Mouse (Mus musculus): Measurements from ENCODE around the gene 2210408I21Rik. TPM values are rescaled to one million over a fixed set of nuclear protein-coding genes. Genes with fewer than 3 reads are reported as not detected.

2210408I21Rik gene
- polyA plus RNA-seq, 1 experiment, result 0.06 TPM

DNA sequence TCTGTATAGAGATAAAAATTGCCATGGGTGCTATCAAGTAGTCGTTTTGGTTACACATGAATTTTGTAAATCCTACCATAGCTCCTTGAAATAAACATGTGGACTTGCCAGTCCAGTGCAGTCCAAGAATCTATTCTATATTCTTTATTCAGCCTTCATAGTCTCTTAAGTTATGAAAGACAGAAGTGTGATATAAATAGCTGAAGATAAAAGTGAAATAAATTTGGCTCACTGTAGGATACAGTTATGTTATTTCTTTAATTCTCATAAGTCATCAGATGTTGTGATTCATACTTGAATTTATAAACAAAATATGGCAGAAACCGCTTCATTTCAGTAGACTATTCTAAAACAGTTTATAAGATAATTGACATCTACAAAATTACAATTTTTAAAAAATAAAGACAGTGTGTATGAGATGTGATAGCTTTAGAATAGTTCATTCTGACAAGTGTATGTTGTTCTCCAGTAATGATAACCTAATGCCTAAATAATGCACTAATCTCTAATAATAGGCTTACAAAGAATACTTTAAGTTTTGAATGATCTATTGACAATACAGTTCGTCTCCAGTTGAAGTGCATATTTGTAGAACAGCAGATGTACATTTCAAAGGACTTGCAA lies 127.5 kb downstream of the 2210408I21Rik start:
- no peak for TF ChIP-seq GATA1 (IDR thresholded peaks at IDR 0.05; ENCODE audit: low read length)

- no peak for TF ChIP-seq GATA1 (IDR thresholded peaks at IDR 0.05; ENCODE audit: low read length)
Observed at GRCm38 (mm10) chr13:77263400-77264179, 128.2 kb downstream of the 2210408I21Rik start.

GRCm38 (mm10) chr13:77264481-77264880 lies 129.1 kb downstream of the 2210408I21Rik start:
- no peak for TF ChIP-seq GATA1 (IDR thresholded peaks at IDR 0.05; ENCODE audit: low read length)

DNA sequence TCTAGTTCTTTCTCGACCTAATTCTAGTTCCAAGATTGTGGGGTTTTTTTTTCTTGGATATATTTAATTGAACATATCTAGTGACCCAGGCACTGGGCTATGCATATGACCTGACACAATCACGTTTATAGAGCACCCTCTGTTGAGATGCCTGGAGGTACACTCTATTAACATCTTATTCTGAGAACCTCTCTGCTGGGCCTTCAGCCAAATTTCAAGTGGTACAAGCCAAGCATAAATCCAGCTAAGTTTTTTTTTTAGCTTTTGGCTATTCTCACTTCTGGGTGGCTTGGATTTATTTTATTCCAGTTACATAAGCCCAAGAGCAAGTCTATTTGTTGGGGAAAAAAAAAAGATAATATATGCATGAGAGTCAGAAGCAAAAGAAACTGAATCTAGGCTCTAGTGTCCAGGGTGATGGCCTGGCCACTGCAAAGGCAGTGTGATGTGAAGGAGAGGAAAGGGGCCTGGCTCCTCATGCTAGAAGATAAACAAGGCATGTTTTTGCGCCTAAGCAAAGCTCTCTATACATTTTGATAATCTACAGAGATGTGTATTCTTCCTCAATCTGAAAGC lies 139.9 kb downstream of the 2210408I21Rik start:
- TF ChIP-seq GATA1 (IDR thresholded peaks at IDR 0.05; ENCODE audit: low read length), result no peak

GRCm38 (mm10) chr13:77278659-77279413 lies 143.5 kb downstream of the 2210408I21Rik start:
- TF ChIP-seq GATA1 (IDR thresholded peaks at IDR 0.05; ENCODE audit: low read length), result no peak

GRCm38 (mm10) chr13:77295519-77295918 lies 160.2 kb downstream of the 2210408I21Rik start:
- TF ChIP-seq GATA1 (IDR thresholded peaks at IDR 0.05; ENCODE audit: low read length), result no peak

GRCm38 (mm10) chr13:77324101-77324500 lies 188.8 kb downstream of the 2210408I21Rik start:
- no peak for TF ChIP-seq GATA1 (IDR thresholded peaks at IDR 0.05; ENCODE audit: low read length)

DNA sequence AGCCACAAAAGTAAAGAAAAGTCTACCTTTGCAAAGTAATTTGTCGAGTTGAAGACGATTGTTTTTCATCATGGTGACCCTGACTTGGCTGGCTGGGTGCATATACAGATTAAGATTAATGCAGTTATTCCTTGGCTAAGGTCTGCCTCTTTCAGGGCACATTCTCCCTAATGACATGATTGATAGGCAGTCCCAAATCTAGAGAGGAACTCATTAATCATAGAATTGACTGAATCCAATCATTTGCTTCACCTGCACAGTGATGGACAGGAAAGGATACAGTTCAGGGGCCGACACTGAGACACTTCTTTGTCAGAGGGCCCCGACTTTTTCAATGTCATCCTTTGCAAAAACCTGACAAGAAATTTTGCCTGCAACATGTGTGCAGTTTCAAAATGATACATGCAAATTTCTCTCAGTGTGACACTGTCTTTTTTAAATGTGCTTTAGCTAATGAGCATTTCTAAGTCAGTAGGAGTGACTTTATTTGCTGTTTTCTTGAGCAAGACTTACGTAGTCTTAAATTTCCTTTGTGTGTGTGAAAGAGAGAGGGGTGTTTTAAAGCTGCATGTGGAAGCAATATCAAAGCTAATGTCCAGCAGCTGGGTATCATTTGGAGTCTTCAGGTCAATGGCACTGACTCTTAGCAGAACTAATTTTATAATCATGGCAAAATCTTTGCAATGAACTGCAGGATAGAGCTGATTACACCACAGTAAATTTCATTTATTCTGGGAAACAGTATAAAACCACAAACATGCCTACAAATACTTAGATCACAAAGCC lies 191.0 kb downstream of the 2210408I21Rik start:
- no peak for TF ChIP-seq GATA1 (IDR thresholded peaks at IDR 0.05; ENCODE audit: low read length)

- no peak for TF ChIP-seq GATA1 (IDR thresholded peaks at IDR 0.05; ENCODE audit: low read length)
Observed at GRCm38 (mm10) chr13:77342097-77342496, 206.8 kb downstream of the 2210408I21Rik start.

DNA sequence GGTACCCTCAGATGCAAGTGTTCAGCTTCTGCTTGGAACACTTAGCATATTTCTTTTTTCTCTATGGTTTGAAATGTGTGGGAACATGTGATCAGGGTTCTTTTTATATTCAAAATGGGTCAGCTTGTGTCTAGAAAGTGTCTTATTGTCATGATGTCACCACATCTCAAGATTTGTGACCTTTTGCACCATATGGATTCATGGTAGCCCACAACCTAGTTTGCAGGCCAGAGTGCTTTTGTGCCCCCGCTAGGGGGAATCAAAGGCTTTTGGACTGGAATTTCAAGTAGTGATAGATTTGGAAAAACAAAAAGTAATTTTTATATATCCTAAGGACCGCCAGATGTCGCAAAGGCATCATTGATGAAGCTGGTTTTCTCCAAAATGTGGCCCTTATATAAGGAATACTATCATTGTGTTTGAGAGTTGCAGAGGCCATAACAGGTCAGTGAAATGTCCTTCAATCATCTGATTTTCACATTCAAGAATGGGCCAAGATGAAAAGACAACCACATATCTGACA lies 250.2 kb downstream of the 2210408I21Rik start:
- no peak for TF ChIP-seq GATA1 (IDR thresholded peaks at IDR 0.05; ENCODE audit: low read length)

GRCm38 (mm10) chr13:77386001-77386400 lies 250.7 kb downstream of the 2210408I21Rik start:
- no peak for TF ChIP-seq GATA1 (IDR thresholded peaks at IDR 0.05; ENCODE audit: low read length)

DNA sequence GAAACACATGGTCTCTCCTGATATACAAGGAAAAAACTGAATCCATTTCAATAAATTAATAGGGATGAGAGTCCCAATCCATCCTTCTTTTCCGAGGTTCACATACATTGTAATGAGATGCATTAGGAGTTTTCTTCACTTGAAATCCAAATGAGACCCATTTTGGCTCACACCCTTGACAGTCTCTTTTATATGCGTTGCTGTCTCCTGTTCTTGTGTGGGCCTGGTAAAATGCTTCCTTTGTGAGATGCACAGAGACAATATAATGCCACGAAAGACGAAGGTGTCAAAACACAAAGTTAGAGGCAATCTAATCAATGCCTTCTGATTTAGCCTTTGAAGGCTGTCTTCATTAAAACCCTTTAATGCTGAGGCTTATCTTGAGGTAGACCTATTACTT lies 252.8 kb downstream of the 2210408I21Rik start:
- TF ChIP-seq GATA1 (IDR thresholded peaks at IDR 0.05; ENCODE audit: low read length), result no peak

DNA sequence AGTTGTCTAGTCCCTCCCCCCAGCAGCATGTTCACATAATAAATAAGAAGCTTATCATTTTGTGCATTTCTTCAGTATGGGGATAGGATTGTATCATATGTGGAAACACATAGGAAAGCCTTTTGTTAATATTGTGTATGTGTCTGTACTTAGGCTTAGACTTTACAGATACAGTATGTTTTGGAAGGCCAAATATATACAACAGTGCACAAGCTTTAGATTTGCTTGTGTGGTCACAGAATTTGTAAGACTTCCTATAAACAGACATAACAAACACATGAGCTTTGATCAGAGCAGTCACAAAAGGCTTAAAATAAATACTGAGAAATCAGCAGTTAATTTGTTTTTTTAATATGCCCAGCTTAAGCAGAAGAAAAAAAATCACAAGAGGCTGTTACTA lies 253.9 kb downstream of the 2210408I21Rik start:
- TF ChIP-seq GATA1 (IDR thresholded peaks at IDR 0.05; ENCODE audit: low read length), result no peak

DNA sequence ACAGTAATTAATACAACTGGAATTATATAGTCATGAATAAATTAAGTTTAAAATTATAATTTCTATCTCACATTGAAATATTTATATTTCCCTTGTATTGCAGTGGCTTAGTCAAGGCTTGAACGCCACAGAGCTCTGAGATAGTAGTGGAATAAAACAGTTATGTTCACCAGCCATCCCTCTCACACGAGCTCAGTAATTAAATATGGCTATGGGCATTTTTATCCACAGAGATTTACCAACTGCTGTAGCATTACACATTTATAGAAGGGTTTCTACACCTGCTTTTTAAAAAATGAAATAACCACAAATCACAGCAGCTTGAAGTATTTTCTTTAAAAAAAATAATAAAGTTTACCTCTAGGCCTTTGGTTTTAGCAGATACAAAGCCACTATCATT lies 261.0 kb downstream of the 2210408I21Rik start:
- no peak for TF ChIP-seq GATA1 (IDR thresholded peaks at IDR 0.05; ENCODE audit: low read length)

DNA sequence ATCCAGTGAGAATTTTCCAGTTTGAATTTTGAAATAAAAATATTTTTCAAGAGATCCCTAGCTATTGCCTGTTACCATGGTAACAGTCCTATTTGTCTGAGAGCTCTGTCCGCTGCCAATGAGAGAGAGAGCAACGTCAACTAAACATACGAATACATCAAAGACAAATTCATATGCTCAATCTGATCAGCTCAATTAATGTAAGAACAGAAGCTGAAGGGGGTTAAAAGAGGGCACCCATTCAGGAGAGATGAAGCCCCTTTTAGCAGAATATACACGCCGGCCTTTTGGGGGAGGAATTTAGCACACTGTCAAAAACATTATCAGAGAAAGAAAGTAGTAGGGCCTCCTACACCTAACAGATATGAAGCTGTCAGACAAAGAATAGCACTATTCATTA lies 261.6 kb downstream of the 2210408I21Rik start:
- TF ChIP-seq GATA1 (IDR thresholded peaks at IDR 0.05; ENCODE audit: low read length), result no peak

All from G1E-ER4 (cell line).